Mouse (Mus musculus) retina, embryonic 14.5 days (tissue): ENCODE measurements at regions not wholly inside any gene's neighbourhood (a gene's known extent, or its start where the extent isn't known, plus 50 kb on each side); places are given as distances from the start of the nearest gene placed in this dataset.
"Not testable (repeated sequence)": the region's sequence is repeated elsewhere in the genome, so short reads cannot be mapped to it uniquely, and the experiment has no call there.

Source experiments
- DNase-seq: peaks from one replicate; pipeline ENCODE4 v3.0.0-alpha.2; 2015; ENCODE audit warnings: low spot score

DNA sequence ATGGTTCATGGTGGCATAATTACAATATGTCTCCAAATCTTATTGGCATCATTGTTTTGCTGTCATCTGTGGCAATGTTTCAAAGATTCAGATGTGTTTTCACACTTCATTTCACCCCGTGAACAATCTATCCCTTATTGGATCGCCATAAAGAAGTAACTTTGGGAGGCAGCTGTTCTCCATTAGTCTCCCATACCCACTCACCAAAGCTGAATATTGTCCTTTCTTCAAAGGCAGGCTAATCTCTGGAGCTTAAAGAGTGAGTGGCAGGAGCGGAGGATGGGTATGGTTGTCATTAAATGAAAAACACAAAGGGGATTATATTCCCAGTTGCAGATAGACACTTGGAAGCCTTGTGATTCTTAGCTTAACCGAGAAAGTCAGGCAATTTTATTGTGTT, 2660.3 kb upstream of the Gm12353 start:
- peak; percentile 15 for DNase-seq

DNA sequence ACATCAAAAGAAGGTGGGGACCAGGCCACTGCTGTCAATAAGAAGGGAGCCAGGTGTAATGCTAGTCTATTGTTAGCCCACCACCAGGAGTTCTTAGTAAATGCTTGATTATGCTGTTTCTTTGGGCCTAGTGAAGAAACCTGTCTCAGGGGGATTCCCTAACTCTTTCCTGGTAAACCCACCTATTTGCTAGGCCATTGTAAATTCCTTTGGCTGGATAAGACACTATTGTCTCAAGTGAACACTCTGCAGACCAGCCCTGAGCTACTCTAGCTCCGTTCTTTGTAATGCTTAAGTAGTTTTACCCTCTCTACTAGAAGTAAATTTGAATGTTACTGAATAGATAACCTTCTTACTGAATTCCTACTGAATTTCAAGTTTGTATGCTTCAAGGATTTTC, 2650.7 kb upstream of the Gm12353 start:
- not testable (repeated sequence) for DNase-seq

DNA sequence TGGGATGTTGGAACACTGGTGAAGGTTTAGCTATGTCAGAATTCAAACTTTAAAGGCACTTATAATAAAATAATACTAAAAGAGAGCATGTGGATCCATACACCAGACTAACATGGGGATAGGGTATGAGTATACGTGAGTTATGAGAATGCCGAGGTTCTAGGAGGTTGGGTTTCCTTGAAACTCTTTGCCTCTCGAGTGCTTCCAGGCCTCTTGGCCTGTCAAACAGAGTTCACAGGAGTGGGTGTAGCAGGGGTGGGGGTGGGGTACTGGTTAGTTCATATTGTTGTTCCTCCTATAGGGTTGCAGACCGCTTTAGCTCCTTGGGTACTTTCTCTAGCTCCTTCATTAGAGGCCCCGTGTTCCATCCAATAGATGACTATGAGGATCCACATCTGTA, 2650.3 kb upstream of the Gm12353 start:
- DNase-seq = not testable (repeated sequence)

DNA sequence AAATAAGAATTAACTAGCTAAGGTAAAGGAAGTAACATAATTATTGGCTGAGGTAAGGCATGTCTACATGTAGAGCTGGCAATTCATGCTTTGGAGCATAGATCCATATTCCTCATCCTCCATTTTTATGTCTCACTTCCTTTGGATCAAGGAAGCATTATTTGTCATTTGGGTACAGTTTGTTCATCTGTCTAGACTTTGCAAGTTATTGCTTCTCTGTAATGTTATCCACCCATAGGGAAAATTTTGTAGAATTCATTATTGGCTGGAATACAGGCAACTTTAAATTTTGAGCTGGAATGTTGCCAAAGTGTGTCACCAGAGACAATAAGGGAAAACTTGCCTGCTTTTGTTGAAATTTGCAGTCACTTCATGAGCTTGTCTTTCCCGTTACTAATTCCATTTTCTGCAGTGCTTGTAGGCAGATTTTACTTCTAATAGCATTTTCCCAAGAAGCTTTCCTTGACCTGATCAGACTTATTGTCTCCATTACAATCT, 2623.5 kb upstream of the Gm12353 start:
- no peak for DNase-seq

DNA sequence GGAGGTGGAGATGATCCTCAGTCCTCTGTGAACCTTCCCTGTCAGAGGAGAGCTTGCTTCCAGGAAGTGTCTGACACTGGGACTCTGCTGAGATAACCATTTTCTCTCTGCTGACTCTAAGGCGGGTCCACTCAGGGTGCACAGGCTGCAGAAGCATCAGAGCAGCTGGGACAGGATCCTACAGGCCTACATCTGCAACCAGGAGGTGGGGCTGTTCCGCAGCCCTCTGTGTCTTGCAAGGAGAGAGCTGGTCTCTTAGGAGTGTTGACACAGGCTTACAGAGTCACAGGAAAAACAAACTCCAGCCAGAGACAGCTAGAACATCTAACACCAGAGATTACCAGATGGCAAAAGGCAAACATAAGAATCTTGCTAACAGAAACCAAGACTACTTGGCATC, 2578.6 kb upstream of the Gm12353 start:
- DNase-seq = peak; percentile 3
